Mouse (Mus musculus) embryonic fibroblast, embryonic 13.5 days (primary cell): Measurements from ENCODE around the gene Zfp536. TPM values are rescaled to one million over a fixed set of nuclear protein-coding genes. Genes with fewer than 3 reads are reported as not detected.

Source experiments
- H3K27ac ChIP-seq: 2 replicates; pipeline ENCODE4 v1.5.1; 2012; ENCODE audit warnings: low read length, control low read depth, inconsistent platforms; ENCODE audit not compliant: insufficient read depth
- H3K4me1 ChIP-seq: 2 replicates; pipeline ENCODE4 v1.6.1; 2011; ENCODE audit warnings: low read length; ENCODE audit not compliant: control insufficient read depth, insufficient read depth
- H3K4me3 ChIP-seq: 2 replicates; pipeline ENCODE4 v1.5.1; 2011; ENCODE audit warnings: mild to moderate bottlenecking, control low read depth, low read length; ENCODE audit not compliant: insufficient read depth
- CTCF ChIP-seq: IDR thresholded peaks from 2 replicates; pipeline ENCODE4 v1.5.1; 2011; ENCODE audit warnings: mild to moderate bottlenecking, control low read depth, low read length, moderate library complexity, borderline replicate concordance; ENCODE audit not compliant: insufficient read depth
- POLR2A ChIP-seq: IDR thresholded peaks from 2 replicates; pipeline ENCODE4 v1.6.1; 2011; ENCODE audit warnings: low read depth, mild to moderate bottlenecking, control low read depth, low read length, moderate library complexity
- polyA plus RNA-seq: library from polyadenylated mRNA; stranded (reverse); fragments of >200 nt; gene quantifications from 2 replicates; pipeline ENCODE4 v1.2.4, GENCODE M21; 2011; ENCODE audit warnings: low read depth; ENCODE audit not compliant: missing spikeins, insufficient read length

The Zfp536 gene
- polyA plus RNA-seq: 1.4 TPM in 1 of 2 replicates, not detected in the other

GRCm38 (mm10) chr7:37773312-37773702 lies at the start of gene Zfp536:
Gene Zfp536, minus strand, starts transcription at chr7:37773641.
- Histone ChIP-seq H3K4me1 (no peaks in the 10 kb centered on the region), H3K4me3 (peak within 1 kb of the TSS; percentile 44), H3K27ac (no peak within 1 kb of the TSS)
- TF ChIP-seq POLR2A (no peak), CTCF (no peak)

- Histone ChIP-seq H3K4me3 (no peak overlapping the region), H3K27ac (no peak overlapping the region), H3K4me1 (no peaks in the 10 kb centered on the region)
- TF ChIP-seq POLR2A: no peak
- TF ChIP-seq CTCF: no peak
Observed at GRCm38 (mm10) chr7:37820670-37821301, 47.3 kb upstream of the Zfp536 start.

GRCm38 (mm10) chr7:37818631-37819340 lies 45.3 kb upstream of the Zfp536 start:
- H3K4me3 ChIP-seq: no peak overlapping the region
- H3K4me1 ChIP-seq: no peaks in the 10 kb centered on the region
- no peak for TF ChIP-seq CTCF
- no peak for TF ChIP-seq POLR2A
- no peak overlapping the region for H3K27ac ChIP-seq

- TF ChIP-seq CTCF (no peak), POLR2A (no peak)
- no peak overlapping the region for H3K4me3 ChIP-seq
- no peak overlapping the region for H3K27ac ChIP-seq
- no peaks in the 10 kb centered on the region for H3K4me1 ChIP-seq
Observed at GRCm38 (mm10) chr7:37816901-37817300, 43.5 kb upstream of the Zfp536 start.

- no peak overlapping the region for H3K27ac ChIP-seq
- no peaks in the 10 kb centered on the region for H3K4me1 ChIP-seq
- H3K4me3 ChIP-seq: no peak overlapping the region
- TF ChIP-seq CTCF (no peak), POLR2A (no peak)
Observed at GRCm38 (mm10) chr7:37814844-37815406, 41.5 kb upstream of the Zfp536 start.

- no peak overlapping the region for H3K4me3 ChIP-seq
- no peak overlapping the region for H3K27ac ChIP-seq
- H3K4me1 ChIP-seq: no peaks in the 10 kb centered on the region
- TF ChIP-seq CTCF: no peak
- TF ChIP-seq POLR2A: no peak
Observed at GRCm38 (mm10) chr7:37813676-37814075, 40.2 kb upstream of the Zfp536 start.

- no peak overlapping the region for H3K4me3 ChIP-seq
- no peak for TF ChIP-seq CTCF
- no peak for TF ChIP-seq POLR2A
- no peak overlapping the region for H3K27ac ChIP-seq
- no peaks in the 10 kb centered on the region for H3K4me1 ChIP-seq
Observed at GRCm38 (mm10) chr7:37809908-37810307, 36.5 kb upstream of the Zfp536 start.

- Histone ChIP-seq H3K27ac (no peak overlapping the region), H3K4me1 (no peaks in the 10 kb centered on the region), H3K4me3 (no peak overlapping the region)
- TF ChIP-seq CTCF: no peak
- no peak for TF ChIP-seq POLR2A
Observed at GRCm38 (mm10) chr7:37809001-37809400, 35.6 kb upstream of the Zfp536 start.

GRCm38 (mm10) chr7:37801160-37801559 lies 27.7 kb upstream of the Zfp536 start:
- no peak for TF ChIP-seq POLR2A
- no peak for TF ChIP-seq CTCF
- H3K4me1 ChIP-seq: peaks cover 3% of the 10 kb centered on the region; the same call in 1 of the 2 replicates
- H3K27ac ChIP-seq: no peak overlapping the region
- no peak overlapping the region for H3K4me3 ChIP-seq

GRCm38 (mm10) chr7:37788721-37789120 lies 15.3 kb upstream of the Zfp536 start:
- no peak overlapping the region for H3K27ac ChIP-seq
- no peak overlapping the region for H3K4me3 ChIP-seq
- H3K4me1 ChIP-seq: no peaks in the 10 kb centered on the region
- no peak for TF ChIP-seq CTCF
- TF ChIP-seq POLR2A: no peak
